Comparison of ENCODE assay signal across 7 mouse cellular contexts in the genomic region with DNA sequence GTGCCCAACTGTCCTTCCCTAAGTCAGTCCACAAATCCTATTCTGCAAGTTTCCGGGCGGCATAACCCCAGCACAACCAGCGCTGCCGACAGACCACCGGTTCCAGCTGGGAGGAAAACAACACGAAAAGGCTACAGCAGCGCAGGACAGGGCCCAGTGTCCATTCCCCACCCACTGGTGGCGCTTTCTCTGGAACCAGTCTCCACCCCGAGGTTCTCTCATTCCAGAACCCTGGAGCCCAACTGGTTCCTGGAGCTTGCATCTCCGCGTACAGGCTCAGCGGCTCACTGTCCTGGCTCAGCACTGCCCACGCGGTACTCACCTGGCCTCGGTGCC. TPM values are rescaled to one million over a fixed set of nuclear protein-coding genes. Genes with fewer than 3 reads are reported as not detected.
DNase-seq lines count a peak whose midpoint lies in the region; ATAC-seq and TF ChIP-seq lines count a peak whose summit lies in the region.

TSS of gene Pou3f1 (plus strand) at position 290 of the 336 bp plus-strand sequence.

- WGBS in lung, postnatal 0 days = 2% methylated on average over 15 of the region's 15 CpGs
- WGBS in forebrain, embryonic 13.5 days = 1% methylated on average over 15 of the region's 15 CpGs
- WGBS in neural tube, embryonic 13.5 days = under 1% methylated on average over 15 of the region's 15 CpGs

- H3K9me3 ChIP-seq in lung, postnatal 0 days (ENCODE audit: low read length) = no peaks in the 10 kb centered on the region
- H3K9me3 ChIP-seq in forebrain, embryonic 13.5 days (replicated peaks) = no peaks in the 10 kb centered on the region
- no peaks in the 10 kb centered on the region for H3K9me3 ChIP-seq in neural tube, embryonic 13.5 days

- H3K9ac ChIP-seq in lung, postnatal 0 days (replicated peaks; ENCODE audit: low read depth) = no peak within 1 kb of the TSS
- peak within 1 kb of the TSS; percentile 72 for H3K9ac ChIP-seq in forebrain, embryonic 13.5 days
- peak within 1 kb of the TSS; percentile 69 for H3K9ac ChIP-seq in neural tube, embryonic 13.5 days

- no peak for DNase-seq in lung, postnatal 0 days (ENCODE audit: low spot score)
- no peak for DNase-seq in lung, adult 18-20 months
- no peak for DNase-seq in left cerebral cortex, adult 8-10 months (ENCODE audit: low spot score in 2 of 2)
- DNase-seq in urinary bladder, postnatal 4 days (ENCODE audit: low spot score in 2 of 2) = no peak
- DNase-seq in adipocyte (ENCODE audit: low spot score) = no peak

- peak within 1 kb of the TSS; percentile 59 for H3K4me3 ChIP-seq in lung, postnatal 0 days (ENCODE audit: low read depth, low read length)
- H3K4me3 ChIP-seq in forebrain, embryonic 13.5 days = peak within 1 kb of the TSS; percentile 61
- H3K4me3 ChIP-seq in neural tube, embryonic 13.5 days = peak within 1 kb of the TSS; percentile 56

- no peak for ATAC-seq in lung, postnatal 0 days
- no peak for ATAC-seq in forebrain, embryonic 13.5 days
- no peak for ATAC-seq in neural tube, embryonic 13.5 days (ENCODE audit: low read depth)

- H3K4me1 ChIP-seq in lung, postnatal 0 days (ENCODE audit: insufficient read depth, low read depth, low read length) = peaks cover 4% of the 10 kb centered on the region; the same call in 1 of the 2 replicates
- peaks cover 59% of the 10 kb centered on the region for H3K4me1 ChIP-seq in forebrain, embryonic 13.5 days
- H3K4me1 ChIP-seq in neural tube, embryonic 13.5 days (replicated peaks) = peaks cover 59% of the 10 kb centered on the region

- TF ChIP-seq EP300 in lung, postnatal 0 days (IDR thresholded peaks at IDR 0.05) = no peak

- H3K27me3 ChIP-seq in lung, postnatal 0 days (replicated peaks; ENCODE audit: insufficient read depth, low read length) = peaks cover 68% of the 10 kb centered on the region
- peaks cover 83% of the 10 kb centered on the region for H3K27me3 ChIP-seq in forebrain, embryonic 13.5 days
- peaks cover 91% of the 10 kb centered on the region for H3K27me3 ChIP-seq in neural tube, embryonic 13.5 days

- no peaks in the 10 kb centered on the region for H3K36me3 ChIP-seq in lung, postnatal 0 days (ENCODE audit: insufficient read depth, low read length)
- no peaks in the 10 kb centered on the region for H3K36me3 ChIP-seq in forebrain, embryonic 13.5 days (ENCODE audit: poor library complexity, severe bottlenecking)
- H3K36me3 ChIP-seq in neural tube, embryonic 13.5 days = no peaks in the 10 kb centered on the region

- no peak within 1 kb of the TSS for H3K27ac ChIP-seq in lung, postnatal 0 days (ENCODE audit: low read length)
- H3K27ac ChIP-seq in forebrain, embryonic 13.5 days = peak within 1 kb of the TSS; percentile 63
- peak within 1 kb of the TSS; percentile 52 for H3K27ac ChIP-seq in neural tube, embryonic 13.5 days (replicated peaks)

- peak; percentile 22; the same call in 1 of the 2 replicates for TF ChIP-seq CTCF in lung, postnatal 0 days (IDR thresholded peaks at IDR 0.05)

- peak within 1 kb of the TSS; percentile 96 for H3K4me2 ChIP-seq in lung, postnatal 0 days (replicated peaks; ENCODE audit: low read depth, low read length)
- peak within 1 kb of the TSS; percentile 88 for H3K4me2 ChIP-seq in forebrain, embryonic 13.5 days
- peak within 1 kb of the TSS; percentile 84 for H3K4me2 ChIP-seq in neural tube, embryonic 13.5 days

RNA-seq across cellular contexts. Expression of gene Pou3f1, which starts in this region (rescaled TPM):
- polyA plus RNA-seq in lung, postnatal 0 days (2015; fragmentation: Nextera tagmentation; extraction: Ambion mirVana) = 0.10 and 0.14 TPM in 2 replicates
- 12.0 and 13.2 TPM in 2 replicates for polyA plus RNA-seq in forebrain, embryonic 13.5 days (2015; fragmentation: Nextera tagmentation; extraction: Ambion mirVana)
- 10 to 100 TPM; 15.9 to 20.5 (median 18.3) TPM for total RNA-seq in left cerebral cortex, adult 8-10 months (2022)
- 8.0 and 8.7 TPM in 2 replicates for polyA plus RNA-seq in neural tube, embryonic 13.5 days (2015; fragmentation: Nextera tagmentation; extraction: Ambion mirVana)
